Mouse (Mus musculus) myocyte (in vitro differentiated cells): Measurements from ENCODE around the gene Ssc5d.

ENCODE experiments used
- CEBPB ChIP-seq: IDR thresholded peaks from 2 replicates; pipeline ENCODE4 v1.6.1; 2011; ENCODE audit warnings: mild to moderate bottlenecking, moderate library complexity; ENCODE audit not compliant: poor library complexity, insufficient read depth, severe bottlenecking
- POLR2A ChIP-seq: IDR thresholded peaks from one replicate; pipeline ENCODE4 v1.6.1; 2011; ENCODE audit warnings: low read depth, mild to moderate bottlenecking, control low read depth, moderate library complexity; ENCODE audit not compliant: insufficient read length
- POLR2AphosphoS2 ChIP-seq: IDR thresholded peaks from one replicate; pipeline ENCODE4 v1.6.1; 2011; ENCODE audit warnings: low read depth, control low read depth; ENCODE audit not compliant: insufficient read length

DNA sequence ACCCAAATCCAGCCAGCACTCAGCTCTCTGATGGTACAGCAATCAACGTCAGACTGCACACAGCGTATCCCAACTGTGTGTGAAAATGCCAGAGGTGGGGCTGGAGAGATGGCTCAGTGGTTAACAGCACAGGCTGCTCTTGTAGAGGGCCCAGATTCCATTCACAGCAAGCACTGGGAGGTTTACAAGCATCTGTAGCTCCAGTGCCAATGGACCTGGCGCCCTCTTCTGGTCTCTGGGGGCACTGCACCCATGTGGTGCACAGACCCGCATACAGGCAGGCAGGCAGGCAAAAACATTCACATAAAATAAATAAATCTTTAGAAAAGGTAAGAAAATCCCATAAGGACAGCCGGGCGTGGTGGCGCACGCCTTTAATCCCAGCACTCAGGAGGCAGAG, 24.4 kb upstream of the Ssc5d start:
- TF ChIP-seq POLR2A (no peak), CEBPB (no peak), POLR2AphosphoS2 (no peak)
